Mouse (Mus musculus) lung, embryonic 16.5 days (tissue): Measurements from ENCODE around the gene C130074G19Rik. TPM values are rescaled to one million over a fixed set of nuclear protein-coding genes. Genes with fewer than 3 reads are reported as not detected.
A peak's percentile ranks its signal among the peaks of the same experiment; 100 is the strongest.

Source experiments
- ATAC-seq: fragments of 200-750 bp; cut with Nextera tagmentation; 2 replicates; pipeline ENCODE4 v1.8.0; 2017; ENCODE audit warnings: low read depth, mild to moderate bottlenecking, moderate library complexity
- H3K27ac ChIP-seq: fragments of 300-500 bp; sonication (generic); 2 replicates; pipeline ENCODE4 v1.5.1; 2014; ENCODE audit warnings: mild to moderate bottlenecking, control low read depth, low read length
- H3K27me3 ChIP-seq: fragments of 300-500 bp; sonication (generic); 2 replicates; pipeline ENCODE4 v1.6.1; 2014; ENCODE audit warnings: low read depth, low read length, mixed read lengths; ENCODE audit not compliant: control insufficient read depth, insufficient read depth
- H3K36me3 ChIP-seq: fragments of 300-500 bp; sonication (generic); 2 replicates; pipeline ENCODE4 v1.6.1; 2014; ENCODE audit warnings: low read length; ENCODE audit not compliant: control insufficient read depth, insufficient read depth
- H3K4me1 ChIP-seq: fragments of 300-500 bp; sonication (generic); replicated peaks from 2 replicates; pipeline ENCODE4 v1.6.1; 2014; ENCODE audit warnings: low read length, mixed read lengths; ENCODE audit not compliant: control insufficient read depth, insufficient read depth
- H3K4me2 ChIP-seq: fragments of 300-500 bp; sonication (generic); 2 replicates; pipeline ENCODE4 v1.6.1; 2014; ENCODE audit warnings: low read depth, low read length, control low read depth
- H3K4me3 ChIP-seq: fragments of 300-500 bp; sonication (generic); 2 replicates; pipeline ENCODE4 v1.5.1; 2014; ENCODE audit warnings: mild to moderate bottlenecking, low read length, control low read depth
- H3K9ac ChIP-seq: fragments of 300-500 bp; sonication (generic); 2 replicates; pipeline ENCODE4 v1.6.1; 2014; ENCODE audit warnings: low read length, control low read depth
- H3K9me3 ChIP-seq: fragments of 300-500 bp; sonication (generic); 2 replicates; pipeline ENCODE4 v1.6.1; 2016; ENCODE audit warnings: low read length; ENCODE audit not compliant: control insufficient read depth
- WGBS: fragments of 180-500 bp; shearing (Covaris S2); extraction: QIAGEN DNeasy Blood & Tissue Kit; methylation state at CpG from one replicate; pipeline ENCODE4 v1.1.7; 2014; 5-methylcytosine and 5-hydroxymethylcytosine counted together
- polyA plus RNA-seq: library from polyadenylated mRNA; unstranded; fragments of >200 nt; fragmentation: Nextera tagmentation; extraction: Ambion mirVana; gene quantifications from 2 replicates; pipeline ENCODE4 v1.2.1, GENCODE M21; 2015

The C130074G19Rik gene
- polyA plus RNA-seq, 1 experiment from 2014 or later, result 2.6 TPM

GRCm38 (mm10) chr1:184851741-184852618 is 31.0 kb downstream of the C130074G19Rik start:
- Histone ChIP-seq H3K27me3 (peaks cover 4% of the 10 kb centered on the region; the same call in 1 of the 2 replicates), H3K27ac (peak overlapping the region; percentile 60), H3K4me2 (peak overlapping the region; percentile 48), H3K4me1 (peaks cover 5% of the 10 kb centered on the region; the same call in 1 of the 2 replicates), H3K9me3 (no peaks in the 10 kb centered on the region), H3K36me3 (no peaks in the 10 kb centered on the region), H3K4me3 (peak overlapping the region; percentile 16; the same call in 1 of the 2 replicates), H3K9ac (0 out of 2 replicates have a peak overlapping the region, but pooled peaks have one; percentile 29)
- peak; percentile 85 for ATAC-seq
- WGBS, result 8% methylated on average over 31 of the region's 31 CpGs

GRCm38 (mm10) chr1:184851166-184851565 is 31.9 kb downstream of the C130074G19Rik start:
- ATAC-seq, result no peak
- Histone ChIP-seq H3K4me2 (no peak overlapping the region), H3K4me3 (no peak overlapping the region), H3K4me1 (peaks cover 8% of the 10 kb centered on the region; the same call in 1 of the 2 replicates), H3K9ac (peak overlapping the region; percentile 31; the same call in 1 of the 2 replicates), H3K36me3 (no peaks in the 10 kb centered on the region), H3K27ac (peak overlapping the region; percentile 60), H3K27me3 (peaks cover 4% of the 10 kb centered on the region; the same call in 1 of the 2 replicates), H3K9me3 (no peaks in the 10 kb centered on the region)
- WGBS, result 31% methylated on average over 7 of the region's 7 CpGs

GRCm38 (mm10) chr1:184846973-184847372 is 36.0 kb downstream of the C130074G19Rik start:
- no peak for ATAC-seq
- 32% methylated on average over 3 of the region's 3 CpGs for WGBS
- H3K4me2 ChIP-seq, result peak overlapping the region; percentile 67; the same call in 1 of the 2 replicates

GRCm38 (mm10) chr1:184846092-184846750 is 36.8 kb downstream of the C130074G19Rik start, which contains the start of gene Marc2:
Gene Marc2 (minus strand): TSS chr1:184846451.
- peak within 1 kb of the TSS; percentile 91 for H3K27ac ChIP-seq
- H3K9ac ChIP-seq, result peak within 1 kb of the TSS; percentile 94
- 4% methylated on average over 18 of the region's 18 CpGs for WGBS
- peak; percentile 36 for ATAC-seq
- peaks cover 15% of the 10 kb centered on the region for H3K4me1 ChIP-seq
- peak within 1 kb of the TSS; percentile 93 for H3K4me3 ChIP-seq
- peak within 1 kb of the TSS; percentile 67 for H3K4me2 ChIP-seq
- H3K27me3 ChIP-seq, result peaks cover 2% of the 10 kb centered on the region; the same call in 1 of the 2 replicates
- no peaks in the 10 kb centered on the region for H3K36me3 ChIP-seq
- no peaks in the 10 kb centered on the region for H3K9me3 ChIP-seq

More at GRCm38 (mm10) chr1:184846973-184847372, 36.0 kb downstream of the C130074G19Rik start:
- no peak overlapping the region for H3K4me3 ChIP-seq
- H3K27me3 ChIP-seq, result peaks cover 4% of the 10 kb centered on the region; the same call in 1 of the 2 replicates
- H3K27ac ChIP-seq, result no peak overlapping the region
- no peak overlapping the region for H3K9ac ChIP-seq
- H3K36me3 ChIP-seq, result no peaks in the 10 kb centered on the region
- H3K4me1 ChIP-seq, result peaks cover 16% of the 10 kb centered on the region
- H3K9me3 ChIP-seq, result no peaks in the 10 kb centered on the region

GRCm38 (mm10) chr1:184845111-184846071 is 37.6 kb downstream of the C130074G19Rik start:
- H3K4me3 ChIP-seq, result peak overlapping the region; percentile 93
- H3K9me3 ChIP-seq, result no peaks in the 10 kb centered on the region
- peak overlapping the region; percentile 67 for H3K4me2 ChIP-seq
- peak overlapping the region; percentile 94 for H3K9ac ChIP-seq
- WGBS, result under 1% methylated on average over 67 of the region's 67 CpGs
- peak; percentile 99 for ATAC-seq
- peak overlapping the region; percentile 91 for H3K27ac ChIP-seq
- peaks cover under 1% of the 10 kb centered on the region; the same call in 1 of the 2 replicates for H3K36me3 ChIP-seq
- no peaks in the 10 kb centered on the region for H3K27me3 ChIP-seq
- H3K4me1 ChIP-seq, result peaks cover 15% of the 10 kb centered on the region

GRCm38 (mm10) chr1:184844326-184845066 is 38.5 kb downstream of the C130074G19Rik start:
- Histone ChIP-seq H3K36me3 (peaks cover 3% of the 10 kb centered on the region; the same call in 1 of the 2 replicates), H3K9ac (peak overlapping the region; percentile 94), H3K27ac (peak overlapping the region; percentile 91), H3K9me3 (no peaks in the 10 kb centered on the region), H3K4me2 (peak overlapping the region; percentile 67), H3K27me3 (no peaks in the 10 kb centered on the region), H3K4me3 (peak overlapping the region; percentile 93), H3K4me1 (peaks cover 15% of the 10 kb centered on the region)
- ATAC-seq, result no peak
- WGBS, result 18% methylated on average over 15 of the region's 15 CpGs

- Histone ChIP-seq H3K36me3 (peaks cover 14% of the 10 kb centered on the region), H3K4me1 (no peaks in the 10 kb centered on the region), H3K27ac (no peak overlapping the region), H3K4me2 (no peak overlapping the region), H3K27me3 (no peaks in the 10 kb centered on the region), H3K4me3 (no peak overlapping the region), H3K9ac (no peak overlapping the region), H3K9me3 (no peaks in the 10 kb centered on the region)
- ATAC-seq, result no peak
- 71% methylated on average over 4 of the region's 4 CpGs for WGBS
These were observed 45.4 kb downstream of the C130074G19Rik start for GRCm38 (mm10) chr1:184837649-184838048.

- no peak overlapping the region for H3K4me2 ChIP-seq
- H3K4me3 ChIP-seq, result no peak overlapping the region
- no peak overlapping the region for H3K27ac ChIP-seq
- WGBS, result 76% methylated on average over 5 of the region's 5 CpGs
- peaks cover 26% of the 10 kb centered on the region for H3K36me3 ChIP-seq
- no peaks in the 10 kb centered on the region for H3K4me1 ChIP-seq
- no peak for ATAC-seq
- no peaks in the 10 kb centered on the region for H3K27me3 ChIP-seq
- H3K9ac ChIP-seq, result no peak overlapping the region
- no peaks in the 10 kb centered on the region for H3K9me3 ChIP-seq
These were observed 46.7 kb downstream of the C130074G19Rik start for GRCm38 (mm10) chr1:184836350-184836749.
